Mouse (Mus musculus) spleen, embryonic (tissue): ENCODE results near the gene Ube2e2.
"Not testable (repeated sequence)": the region's sequence is repeated elsewhere in the genome, so short reads cannot be mapped to it uniquely, and the experiment has no call there.

ENCODE experiments used
- CTCF ChIA-PET: fragments of 350-600 bp; sonication (Branson Sonifier 250); formaldehyde crosslinking; loops from one replicate; lab custom pipeline; 2022; lab: Charles Lee

The Ube2e2 gene

GRCm38 (mm10) chr14:18637739-18638138, 256.3 kb downstream of the Ube2e2 start:
- CTCF ChIA-PET = no interaction called here

- CTCF ChIA-PET = no interaction called here
Observed at GRCm38 (mm10) chr14:18628170-18628569, 265.9 kb downstream of the Ube2e2 start.

- CTCF ChIA-PET = interaction anchor here (0.7 kb wide), 1 partner anchor 513 kb away, joined by 3 read pairs; no protein-coding TSS in a partner anchor
Observed at GRCm38 (mm10) chr14:18618603-18619002, 275.5 kb downstream of the Ube2e2 start.

- CTCF ChIA-PET = no interaction called here
Observed at GRCm38 (mm10) chr14:18601927-18602326, 292.1 kb downstream of the Ube2e2 start.

GRCm38 (mm10) chr14:18586239-18587034, 307.6 kb downstream of the Ube2e2 start:
- CTCF ChIA-PET = no interaction called here

GRCm38 (mm10) chr14:18581735-18582134, 312.3 kb downstream of the Ube2e2 start:
- CTCF ChIA-PET = no interaction called here

GRCm38 (mm10) chr14:18574756-18575155, 319.3 kb downstream of the Ube2e2 start:
- CTCF ChIA-PET = no interaction called here

GRCm38 (mm10) chr14:18574130-18574721, 319.8 kb downstream of the Ube2e2 start:
- CTCF ChIA-PET = no interaction called here

- CTCF ChIA-PET = no interaction called here
Observed at GRCm38 (mm10) chr14:18573286-18573956, 320.6 kb downstream of the Ube2e2 start.

GRCm38 (mm10) chr14:18572852-18573251, 321.2 kb downstream of the Ube2e2 start:
- CTCF ChIA-PET = no interaction called here

GRCm38 (mm10) chr14:18569615-18570014, 324.5 kb downstream of the Ube2e2 start:
- CTCF ChIA-PET = no interaction called here

GRCm38 (mm10) chr14:18564999-18565398, 329.1 kb downstream of the Ube2e2 start:
- CTCF ChIA-PET = not testable (repeated sequence)

- CTCF ChIA-PET = no interaction called here
Observed at GRCm38 (mm10) chr14:18555287-18555686, 338.8 kb downstream of the Ube2e2 start.

- CTCF ChIA-PET = no interaction called here
Observed at GRCm38 (mm10) chr14:18554627-18554988, 339.5 kb downstream of the Ube2e2 start.

- CTCF ChIA-PET = no interaction called here
Observed at GRCm38 (mm10) chr14:18553987-18554626, 340.0 kb downstream of the Ube2e2 start.

GRCm38 (mm10) chr14:18547541-18547940, 346.5 kb downstream of the Ube2e2 start:
- CTCF ChIA-PET = no interaction called here

- CTCF ChIA-PET = not testable (repeated sequence)
Observed at GRCm38 (mm10) chr14:18539092-18539491, 355.0 kb downstream of the Ube2e2 start.

- CTCF ChIA-PET = no interaction called here
Observed at GRCm38 (mm10) chr14:18530899-18531298, 363.2 kb downstream of the Ube2e2 start.

GRCm38 (mm10) chr14:18530496-18530895, 363.6 kb downstream of the Ube2e2 start:
- CTCF ChIA-PET = no interaction called here
